Mouse (Mus musculus): ENCODE measurements around the gene Tpra1. TPM values are rescaled to one million over a fixed set of nuclear protein-coding genes. Genes with fewer than 3 reads are reported as not detected.
A peak's percentile ranks its signal among the peaks of the same experiment; 100 is the strongest.

The Tpra1 gene
- total RNA-seq, 2 experiments from 2014 or later: 35.1 to 35.4 TPM

DNA sequence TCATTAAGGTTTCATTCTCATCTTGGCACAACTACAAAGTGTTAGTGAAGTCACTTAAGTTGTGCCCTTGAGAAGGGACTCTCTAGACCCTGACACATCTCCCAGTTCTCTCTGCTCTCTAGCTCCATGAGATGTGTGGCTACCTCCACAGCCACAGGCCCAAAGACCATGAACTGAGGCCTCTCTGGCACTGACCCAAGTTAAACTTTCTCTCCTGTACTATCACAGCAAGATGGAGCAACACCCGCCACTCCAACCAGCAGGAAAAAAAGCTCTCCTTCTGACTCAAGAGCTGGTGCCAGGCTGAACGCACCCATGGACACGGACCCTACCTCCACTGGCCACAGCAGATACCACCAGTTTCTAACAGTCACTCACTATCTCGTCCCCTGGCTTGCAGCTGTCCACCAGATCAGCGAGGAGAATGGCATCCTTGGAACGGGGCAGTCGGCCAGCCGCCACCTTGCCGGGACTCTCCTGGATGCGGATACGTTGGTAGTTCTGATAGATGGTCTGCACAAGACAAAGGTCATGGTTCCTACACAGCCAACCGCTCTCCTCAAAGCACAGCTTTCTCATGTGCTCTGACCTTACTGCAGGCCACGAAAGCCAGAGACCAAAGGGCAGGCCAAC is 12.5 kb upstream of the Tpra1 start:
- intact Hi-C loops (cut with DNase I): no loop called here
- DNase-seq: no peak

DNA sequence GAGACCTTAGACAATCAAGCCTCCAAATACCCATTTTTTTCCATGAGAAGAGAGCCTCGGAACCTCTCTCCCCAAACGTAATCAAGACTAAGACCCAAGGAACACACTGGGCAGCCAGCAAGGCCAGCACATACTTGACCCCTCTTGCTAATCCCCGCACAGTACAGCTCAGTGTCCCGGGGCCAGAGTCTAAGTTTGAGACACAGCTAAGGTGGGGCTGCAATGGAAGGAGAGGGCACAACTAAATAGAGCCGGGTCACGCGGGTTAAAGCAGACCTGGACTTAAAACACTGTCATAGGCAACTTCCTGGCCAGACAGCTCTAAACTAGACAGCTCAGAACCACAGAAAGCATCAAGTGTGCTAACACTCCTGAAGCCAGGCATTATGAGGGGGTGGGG is 11.2 kb upstream of the Tpra1 start:
- no peak for DNase-seq
- intact Hi-C loops (cut with DNase I): no loop called here

DNA sequence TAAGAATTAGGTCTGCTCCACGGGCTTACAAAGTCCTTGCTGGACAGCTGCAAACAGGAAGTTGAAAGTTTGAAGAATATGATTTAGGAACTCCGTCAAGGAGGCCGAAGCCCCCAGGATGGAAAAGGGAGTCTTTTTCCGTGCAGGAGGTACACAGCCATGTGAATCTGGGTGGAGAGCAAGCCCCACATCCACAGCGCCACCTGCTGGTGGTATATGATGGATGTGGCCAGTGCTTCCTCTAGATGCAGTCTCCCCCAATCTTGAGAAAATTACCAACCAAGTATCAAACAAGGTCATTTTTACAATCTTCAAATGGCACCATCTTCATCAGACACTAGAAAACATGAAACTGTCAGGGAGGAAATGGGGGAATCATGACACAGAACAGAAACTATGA is 8.5 kb upstream of the Tpra1 start:
- intact Hi-C loops (cut with DNase I): loop anchor here (2.0 kb wide), 1 partner anchor 33 kb away; no protein-coding TSS in a partner anchor
- peak; percentile 54 to 73 for DNase-seq

DNA sequence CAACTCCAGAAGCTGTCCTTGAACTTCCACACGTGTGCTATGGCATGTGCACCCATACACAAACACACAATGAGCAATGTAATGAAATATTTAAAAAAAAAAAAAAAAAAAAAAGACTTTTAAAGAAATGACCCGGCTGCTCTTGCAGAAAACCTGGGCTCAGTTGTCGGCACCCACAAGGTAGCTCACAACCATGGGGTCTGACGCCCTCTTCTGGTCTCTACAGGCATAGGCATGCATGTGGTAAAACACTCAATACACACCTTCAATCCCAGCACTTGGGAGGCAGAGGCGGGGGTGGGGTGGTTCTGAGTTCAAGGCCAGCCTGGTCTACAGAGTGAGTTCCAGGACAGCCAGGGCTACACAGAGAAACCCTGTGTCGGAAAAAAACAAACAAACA is 6.1 kb upstream of the Tpra1 start:
- no peak for DNase-seq
- intact Hi-C loops (cut with DNase I): no loop called here

DNA sequence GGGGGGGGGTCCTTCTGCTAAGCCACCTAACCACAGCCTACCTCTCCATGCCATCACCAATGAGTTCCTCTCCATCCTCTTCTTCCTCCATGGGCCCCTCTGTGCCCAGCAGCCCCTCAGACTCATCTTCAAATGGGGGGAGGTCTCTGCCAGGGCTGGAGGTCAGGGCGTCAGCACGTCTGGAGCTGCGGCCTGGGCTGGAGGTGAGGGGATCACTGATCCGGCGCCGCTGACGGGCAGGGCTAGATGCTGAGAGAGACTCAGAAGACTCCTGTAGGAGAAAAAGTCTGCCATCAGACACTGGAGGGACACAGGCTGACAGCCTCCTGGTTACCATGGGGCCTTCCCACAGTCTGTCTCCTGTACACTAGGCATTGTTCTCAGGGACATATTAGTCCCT is 4.8 kb upstream of the Tpra1 start:
- no peak for DNase-seq
- intact Hi-C loops (cut with DNase I): no loop called here

DNA sequence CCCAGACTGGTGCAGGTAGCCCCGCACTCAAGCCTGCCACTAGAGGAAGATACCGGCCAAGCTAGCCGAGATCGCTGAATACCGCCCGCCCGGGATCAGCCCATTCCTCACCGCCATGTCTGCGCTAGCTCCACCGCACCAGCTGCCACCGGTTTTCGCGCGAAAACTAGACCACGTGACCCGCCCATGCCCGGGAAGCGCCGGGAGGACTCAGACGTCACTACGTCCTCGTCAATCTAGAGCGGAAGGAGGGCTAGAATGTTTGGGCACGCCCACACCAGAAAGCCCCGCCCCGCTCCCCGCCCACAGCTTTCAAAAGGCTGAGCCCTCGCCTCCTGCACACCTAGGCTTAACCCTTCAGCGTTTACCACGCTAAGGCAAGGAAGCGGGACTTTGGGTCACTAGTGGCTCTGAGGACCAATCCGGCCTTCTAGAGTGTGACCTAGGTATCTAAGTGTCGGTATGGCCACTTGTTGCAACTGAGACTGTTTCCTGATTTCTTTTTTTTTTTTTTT is 3.5 kb upstream of the Tpra1 start, which contains the start of gene Mcm2:
Gene Mcm2, minus strand, starts transcription at position 247 of the 515 bp plus-strand sequence.
- peak; percentile 89 to 95 for DNase-seq
- intact Hi-C loops (cut with DNase I): no loop called here

DNA sequence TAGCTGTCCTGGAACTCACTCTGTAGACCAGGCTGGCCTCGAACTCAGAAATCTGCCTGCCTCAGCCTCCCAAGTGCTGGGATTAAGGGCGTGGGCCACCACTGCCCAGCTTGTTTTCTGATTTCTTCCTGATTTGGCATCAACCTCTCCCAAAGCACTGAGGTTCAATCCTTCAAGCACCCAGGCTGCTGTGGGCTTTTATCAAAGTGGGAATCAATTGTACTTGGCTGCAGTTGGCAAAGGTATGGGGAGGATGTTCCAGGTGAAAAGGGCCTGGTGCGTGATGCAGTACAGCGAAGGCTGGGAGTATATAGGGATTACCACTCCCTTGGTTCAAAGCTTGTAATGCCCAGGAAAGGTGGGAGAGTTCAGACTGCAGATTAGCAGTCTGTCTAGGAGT is 3.0 kb upstream of the Tpra1 start:
- intact Hi-C loops (cut with DNase I): no loop called here
- DNase-seq: no peak

DNA sequence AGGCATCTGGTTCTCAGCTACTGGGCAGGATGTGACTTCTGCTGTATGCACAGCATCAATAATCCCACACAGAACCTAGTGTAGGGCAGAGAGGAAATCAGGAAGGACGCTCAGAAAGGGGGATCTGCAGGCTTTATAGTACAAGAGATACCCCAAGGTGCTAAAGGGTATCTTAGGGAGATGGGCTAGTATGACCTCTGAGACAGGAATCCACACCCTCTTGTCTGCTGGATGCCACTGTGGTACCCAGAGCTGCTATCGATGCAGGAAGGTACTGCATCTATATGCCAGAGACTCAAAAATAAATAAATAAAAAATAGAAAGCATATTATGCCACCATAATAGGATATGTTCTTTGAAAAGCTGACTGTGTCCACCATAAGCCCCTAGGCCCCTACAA is 2.4 kb upstream of the Tpra1 start:
- DNase-seq: no peak
- intact Hi-C loops (cut with DNase I): no loop called here

DNA sequence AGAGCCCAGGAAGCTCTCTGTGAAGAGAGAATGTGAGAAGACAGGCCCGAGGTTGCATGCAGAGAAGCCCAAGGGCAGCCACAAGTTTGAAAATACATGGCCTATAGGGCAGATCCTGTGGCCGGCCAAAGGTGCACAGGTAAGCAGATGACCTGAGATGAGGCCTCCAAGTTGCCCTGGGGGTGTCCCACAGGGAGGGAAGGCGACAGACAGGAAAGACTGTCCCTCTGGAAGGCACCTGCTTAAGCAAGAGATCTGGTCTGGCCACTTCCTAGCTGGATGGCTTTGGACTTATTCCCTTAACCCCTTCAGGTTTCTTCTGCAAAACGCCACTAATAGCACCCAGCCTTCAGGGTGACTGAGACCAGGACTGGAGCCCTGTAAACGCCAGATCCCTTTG is 580 bp upstream of the Tpra1 start:
- intact Hi-C loops (cut with DNase I): no loop called here
- peak in 1 of 2 experiments; percentile 9 for DNase-seq

DNA sequence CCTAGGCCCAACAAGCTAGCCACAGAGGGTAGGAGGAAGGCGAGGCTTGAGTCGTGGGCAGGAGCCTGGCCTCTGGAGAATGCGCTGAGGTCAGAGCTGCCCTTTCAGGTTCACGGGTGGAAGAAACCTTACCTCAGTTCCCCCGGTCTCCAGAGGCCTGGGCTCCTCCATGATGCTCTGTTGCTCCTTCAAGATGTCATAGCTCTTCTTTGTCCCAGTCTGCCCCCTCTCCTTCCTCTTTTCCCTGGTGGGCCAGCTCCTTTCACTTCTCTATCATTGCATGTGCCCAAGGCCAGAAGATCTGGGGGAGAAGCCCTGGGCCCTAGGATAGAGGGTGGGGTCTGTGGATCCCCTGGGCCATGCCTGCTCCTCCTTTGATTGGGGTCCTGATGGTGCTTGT is 1.7 kb downstream of the Tpra1 start:
- intact Hi-C loops (cut with DNase I): no loop called here
- DNase-seq: no peak

DNA sequence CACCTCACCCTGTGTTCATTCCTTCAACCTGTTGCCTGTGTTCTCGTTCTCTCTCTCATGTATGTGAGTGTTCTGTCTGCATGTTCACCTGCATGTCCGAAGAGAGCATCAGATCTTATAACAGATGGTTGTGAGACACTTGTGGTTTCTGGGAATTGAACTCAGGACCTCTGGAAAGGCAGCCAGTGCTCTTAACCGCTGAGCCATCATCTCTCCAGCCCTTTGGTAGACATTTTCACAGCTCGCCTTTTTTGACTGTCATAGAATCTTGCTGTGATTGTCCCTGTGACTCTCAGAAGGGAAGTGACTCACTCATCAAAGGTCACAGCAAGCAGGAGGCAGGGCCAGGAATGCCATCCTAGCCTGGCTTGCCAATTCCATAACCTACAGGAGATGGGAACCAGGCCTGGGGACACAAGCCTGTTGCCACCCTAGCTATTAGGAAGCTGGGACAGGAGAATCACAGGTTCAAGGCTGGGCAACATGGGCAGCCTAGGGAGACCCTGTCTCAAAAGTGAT is 2.5 kb downstream of the Tpra1 start:
- no peak for DNase-seq
- intact Hi-C loops (cut with DNase I): no loop called here

DNA sequence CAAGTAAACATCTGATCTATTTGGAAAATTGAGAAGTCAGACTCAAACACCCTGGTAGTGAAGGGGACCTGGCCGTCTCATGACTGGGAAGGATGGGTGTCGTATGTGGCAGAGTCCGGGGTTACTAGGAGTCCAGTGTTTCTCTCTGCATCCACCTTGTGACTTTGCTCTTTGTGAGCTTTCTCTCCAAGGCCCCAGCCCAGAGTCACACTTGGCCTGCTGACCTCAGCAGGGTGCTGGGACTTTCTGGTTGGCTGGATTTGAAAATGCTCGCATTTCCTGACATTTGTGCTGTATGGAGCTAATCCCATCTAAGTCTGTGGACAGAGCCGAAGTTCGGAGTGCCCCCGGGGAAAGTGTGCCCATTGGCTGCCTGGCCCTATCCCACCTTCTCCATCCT is 3.0 kb downstream of the Tpra1 start:
- no peak for DNase-seq
- intact Hi-C loops (cut with DNase I): loop anchor here (5.0 kb wide), 1 partner anchor 353 kb away; no protein-coding TSS in a partner anchor

DNA sequence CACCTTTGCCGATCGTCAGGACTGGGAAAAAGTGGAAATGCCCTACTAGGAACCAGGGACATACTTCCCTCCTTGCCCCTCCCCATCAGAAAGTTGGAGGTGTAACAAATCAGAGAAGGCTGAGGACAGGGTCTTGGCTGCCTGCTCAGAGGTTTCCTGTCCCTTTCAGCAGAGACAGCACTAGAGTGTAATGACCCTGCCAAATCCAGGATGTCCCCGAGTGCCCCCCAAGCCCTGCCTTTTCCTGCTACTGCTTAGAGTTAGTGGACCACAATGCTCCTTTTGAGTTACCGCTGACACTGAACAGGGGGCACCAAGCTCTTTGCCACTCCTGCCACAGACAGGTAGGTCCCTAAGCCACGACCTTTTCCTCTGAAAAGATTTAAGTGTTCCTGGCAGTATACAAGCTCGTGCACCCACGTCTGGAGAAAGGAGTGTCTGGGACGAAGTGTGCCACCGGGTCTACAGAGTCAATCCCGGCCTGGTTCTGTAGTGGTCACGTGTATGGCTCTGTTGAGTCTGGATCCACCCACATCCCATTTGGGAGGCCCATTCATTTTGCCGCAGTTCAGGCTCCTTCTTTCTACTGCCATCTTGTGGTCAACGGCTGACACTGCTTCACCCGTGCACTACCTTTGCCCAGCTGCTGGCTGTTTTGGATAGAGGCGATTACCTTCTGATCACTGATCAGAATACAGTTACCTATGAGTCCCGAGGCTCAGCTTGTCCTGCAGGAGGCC is 4.5 kb downstream of the Tpra1 start:
- DNase-seq: peak; percentile 53 to 54
- intact Hi-C loops (cut with DNase I): loop anchor here (5.0 kb wide), 1 partner anchor 354 kb away; no protein-coding TSS in a partner anchor

DNA sequence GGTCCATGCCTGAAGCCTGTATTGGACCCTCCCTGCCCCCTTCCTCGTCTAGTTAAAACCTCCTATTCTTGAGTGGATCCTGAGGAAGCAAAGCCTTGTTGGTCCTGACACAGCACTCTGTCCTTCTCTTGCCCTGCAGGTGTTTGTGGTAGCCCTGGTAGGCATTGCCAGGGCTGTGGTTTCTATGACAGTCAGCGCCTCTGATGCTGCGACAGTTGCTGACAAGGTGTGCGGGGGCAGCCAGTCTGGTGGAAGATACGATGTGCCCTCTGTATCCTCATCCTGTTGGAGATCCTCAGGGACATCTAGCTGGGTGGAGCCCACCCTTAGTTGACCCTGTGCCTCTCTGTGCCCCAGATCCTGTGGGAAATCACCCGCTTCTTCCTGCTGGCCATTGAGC is 7.1 kb downstream of the Tpra1 start:
- DNase-seq: no peak
- intact Hi-C loops (cut with DNase I): loop anchor here (5.0 kb wide), 1 partner anchor 357 kb away; no protein-coding TSS in a partner anchor

DNA sequence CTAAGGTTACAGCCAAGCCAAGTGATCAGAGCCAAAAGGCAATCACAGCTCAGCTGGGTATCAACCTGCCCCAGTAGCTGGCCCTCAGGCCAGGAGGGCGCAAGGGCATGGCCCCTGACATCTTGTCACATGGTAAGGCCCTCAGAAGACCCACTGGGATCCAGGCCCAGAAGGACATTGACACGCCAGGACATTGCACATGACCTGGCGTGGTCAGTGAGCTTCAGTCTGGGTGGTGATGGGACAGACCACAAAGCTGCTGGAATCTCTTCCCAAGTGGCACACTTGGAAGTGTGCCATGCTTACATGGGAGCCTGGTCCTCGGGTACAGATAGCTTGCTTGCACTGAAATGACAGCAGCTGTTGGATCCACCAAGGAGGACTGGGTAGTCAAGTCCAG is 11.0 kb downstream of the Tpra1 start:
- intact Hi-C loops (cut with DNase I): no loop called here
- no peak for DNase-seq

DNA sequence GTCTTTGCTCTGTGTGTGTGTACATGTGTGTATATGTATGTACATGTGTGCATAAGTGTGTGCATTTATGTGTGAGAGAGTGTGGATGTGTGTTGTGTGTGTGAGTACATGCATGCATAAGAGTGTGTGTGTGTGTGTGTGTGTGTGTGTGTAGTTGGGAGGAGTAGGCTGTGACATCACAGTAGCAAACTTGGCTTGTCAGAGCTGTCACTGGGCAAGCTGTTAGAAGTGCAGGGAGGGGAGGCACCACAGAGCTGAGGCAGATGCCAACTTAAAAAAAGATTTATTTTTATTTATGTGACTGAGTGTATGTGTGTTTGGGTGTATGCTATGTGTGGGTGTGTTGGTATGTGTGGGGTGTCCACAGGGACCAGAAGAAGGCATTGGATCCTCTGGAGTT is 11.4 kb downstream of the Tpra1 start:
- no peak for DNase-seq
- intact Hi-C loops (cut with DNase I): no loop called here

DNA sequence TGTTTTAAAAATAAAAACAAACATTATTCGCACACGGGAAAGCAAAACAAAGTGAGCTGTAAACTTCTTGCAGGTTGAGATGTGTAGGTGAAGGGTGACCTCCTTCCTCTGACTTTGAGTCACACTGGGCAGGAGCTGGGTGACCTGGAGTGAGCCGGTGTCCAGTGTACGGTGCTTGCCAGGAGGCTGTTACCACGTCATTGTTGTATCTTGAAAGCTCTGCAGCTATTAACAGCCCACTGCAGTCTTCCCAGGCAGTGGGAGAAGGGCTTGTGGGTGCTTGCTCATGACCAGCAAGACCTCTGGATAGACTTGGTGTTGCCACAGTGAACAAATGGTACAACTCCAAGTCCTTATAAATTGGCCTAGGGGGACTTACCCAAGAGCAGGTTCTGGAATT is 12.7 kb downstream of the Tpra1 start:
- DNase-seq: no peak
- intact Hi-C loops (cut with DNase I): no loop called here

DNA sequence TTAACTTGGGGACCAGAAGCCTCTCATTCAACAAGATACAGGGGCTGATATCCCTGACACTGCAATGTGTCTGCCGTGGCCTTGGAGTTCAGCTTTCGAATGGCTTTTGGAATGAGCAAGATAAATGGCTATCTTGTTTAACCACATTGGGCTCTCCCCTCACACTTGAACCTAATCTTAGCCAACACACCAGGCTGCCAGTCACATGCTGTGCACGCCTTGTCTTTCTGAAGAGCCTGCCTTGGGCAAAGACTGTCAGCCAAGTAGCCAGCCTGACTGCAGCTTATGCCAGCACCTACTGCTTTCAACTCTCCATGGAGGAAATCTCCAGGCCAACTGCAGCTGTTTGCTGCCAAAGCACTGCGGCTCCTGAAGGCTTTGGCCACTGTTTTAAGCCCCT is 13.5 kb downstream of the Tpra1 start:
- intact Hi-C loops (cut with DNase I): no loop called here
- peak in 1 of 2 experiments; percentile 46 for DNase-seq

DNA sequence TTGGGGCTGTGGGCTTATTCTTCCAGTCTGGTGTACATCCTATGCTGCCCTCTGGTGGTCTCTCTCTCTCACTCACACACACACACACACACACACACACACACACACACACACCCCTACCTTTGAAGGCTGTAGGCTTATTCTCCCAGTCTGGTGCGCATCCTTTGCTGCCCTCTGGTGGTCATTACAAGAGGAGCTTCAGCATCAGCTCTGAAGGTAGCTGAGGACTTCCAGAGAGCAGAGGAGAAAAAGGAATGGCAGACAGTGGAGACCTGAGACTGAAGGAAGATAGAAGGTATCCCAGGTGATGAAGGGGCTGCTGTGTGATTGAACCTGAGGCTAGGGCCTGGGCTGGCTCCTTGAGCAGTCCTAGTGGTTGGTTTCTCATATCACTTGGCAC is 14.1 kb downstream of the Tpra1 start:
- DNase-seq: peak in 1 of 2 experiments; percentile 44
- intact Hi-C loops (cut with DNase I): no loop called here

DNA sequence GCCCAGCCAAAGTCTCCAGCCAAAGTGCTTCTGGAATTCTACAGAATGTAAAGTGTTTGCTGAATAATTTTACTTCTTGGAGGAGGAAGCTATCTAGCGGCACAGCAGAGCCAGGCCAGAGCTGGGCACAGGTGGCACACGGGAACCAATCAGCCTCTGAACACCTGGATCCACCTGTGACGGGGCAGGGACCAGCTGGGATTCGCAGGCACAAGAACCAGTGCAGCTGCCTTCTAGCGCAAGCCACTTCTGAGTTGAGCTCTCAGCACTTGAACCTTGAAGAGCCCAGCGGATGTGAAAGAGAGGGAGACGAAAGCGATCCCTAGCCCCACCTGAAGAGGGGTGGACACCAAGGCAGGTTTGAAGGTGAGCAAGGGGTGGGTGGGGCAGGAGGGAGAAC is 16.8 kb downstream of the Tpra1 start:
- DNase-seq: no peak
- intact Hi-C loops (cut with DNase I): no loop called here

DNA sequence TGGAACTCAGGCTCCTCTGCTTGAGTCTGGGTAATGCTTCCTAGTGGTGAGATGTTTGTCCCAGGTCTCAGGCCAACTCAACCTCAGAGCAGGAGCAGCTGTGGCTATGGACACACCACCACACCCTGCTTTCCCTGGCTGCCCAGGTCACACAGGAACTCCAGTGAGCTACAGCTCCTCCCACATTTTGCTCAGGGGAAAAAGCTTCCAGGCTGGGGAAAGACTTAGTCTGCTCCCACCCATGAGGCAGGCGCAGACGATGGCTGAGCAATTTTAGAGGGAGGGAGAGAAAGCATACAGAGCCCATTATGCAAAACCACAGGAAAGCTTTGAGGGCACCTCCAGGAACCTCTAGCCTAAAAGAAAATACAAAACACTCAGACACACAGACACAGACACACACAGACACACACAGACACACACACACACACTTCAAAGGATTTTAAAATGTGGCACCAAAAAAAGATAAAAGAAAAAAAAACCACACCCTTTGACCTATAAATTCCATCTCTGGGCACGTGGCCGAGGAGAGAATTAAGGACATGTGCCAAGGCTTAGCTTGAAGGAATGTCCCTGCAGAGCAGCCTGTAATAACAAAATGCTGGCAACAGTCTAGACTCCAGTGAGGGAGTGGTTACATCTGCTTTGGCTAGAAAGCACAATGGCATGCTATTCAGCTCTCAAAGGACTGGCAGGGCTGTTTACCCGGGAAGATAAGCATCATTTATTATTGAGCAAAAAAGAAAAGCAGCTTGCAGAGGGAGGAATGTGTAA is 22.6 kb downstream of the Tpra1 start:
- intact Hi-C loops (cut with DNase I): loop anchor here (5.0 kb wide), 4 partner anchors 313 to 548 kb away; partner anchors contain the start of gene Plxna1
- DNase-seq: peak; percentile 61 to 68

All from heart, postnatal 36 days (tissue).